Mouse (Mus musculus) kidney, postnatal 25 days (tissue): ENCODE measurements around the gene Lypd5.
"Not testable (repeated sequence)": the region's sequence is repeated elsewhere in the genome, so short reads cannot be mapped to it uniquely, and the experiment has no call there.

ENCODE experiments used
- DNase-seq, 2 experiments: peaks; one replicate each; pipeline ENCODE4 v3.0.0; 2021; ENCODE audit warnings: mixed read lengths in 2 of 2

The Lypd5 gene

GRCm38 (mm10) chr7:24384070-24384469 lies 35.1 kb downstream of the Lypd5 start:
- no peak for DNase-seq

DNA sequence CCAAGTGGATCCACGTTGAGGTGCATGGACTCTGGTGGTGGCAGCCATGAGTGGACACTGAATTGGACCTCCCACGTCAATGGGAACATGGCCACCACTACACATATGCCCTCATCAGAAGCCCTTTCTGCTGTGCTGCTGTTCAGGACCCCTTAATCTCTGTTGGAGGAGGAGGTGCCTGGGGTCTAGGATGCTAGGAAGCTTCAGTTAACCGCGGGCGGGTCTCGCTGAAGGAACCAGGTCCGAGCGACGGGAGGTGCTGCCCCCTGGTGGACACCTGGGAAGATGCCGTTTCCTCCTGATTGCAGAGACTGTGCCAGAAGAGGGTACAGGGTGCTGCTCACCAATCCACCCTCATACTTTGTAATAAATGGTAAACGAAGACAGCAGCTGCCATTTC lies 35.8 kb downstream of the Lypd5 start:
- DNase-seq = peak; percentile 58 to 65

- peak in 1 of 2 experiments; percentile 33 for DNase-seq
Observed at GRCm38 (mm10) chr7:24387059-24387556, 38.1 kb downstream of the Lypd5 start.

GRCm38 (mm10) chr7:24389516-24390187 lies 40.7 kb downstream of the Lypd5 start:
- DNase-seq = no peak

DNA sequence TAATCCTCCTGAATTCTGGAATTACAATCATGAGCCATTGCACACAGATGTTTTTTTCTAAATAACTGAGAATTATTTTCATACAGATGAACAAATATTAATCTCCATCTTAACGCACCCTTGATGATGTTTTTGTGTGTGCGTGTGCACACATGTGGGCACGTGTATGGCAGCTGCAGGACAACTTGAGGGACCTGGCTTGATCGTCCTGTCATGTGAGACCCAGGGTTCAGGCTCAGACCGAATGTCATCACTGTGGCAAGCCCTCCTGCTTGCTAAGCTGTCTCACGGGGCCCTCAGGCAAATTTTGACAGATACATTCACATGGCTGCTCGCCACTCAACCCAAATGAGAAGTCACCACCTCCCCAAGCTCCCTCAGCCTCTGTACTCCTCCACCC lies 41.5 kb downstream of the Lypd5 start:
- DNase-seq = no peak

GRCm38 (mm10) chr7:24391077-24391476 lies 42.1 kb downstream of the Lypd5 start:
- no peak for DNase-seq

DNA sequence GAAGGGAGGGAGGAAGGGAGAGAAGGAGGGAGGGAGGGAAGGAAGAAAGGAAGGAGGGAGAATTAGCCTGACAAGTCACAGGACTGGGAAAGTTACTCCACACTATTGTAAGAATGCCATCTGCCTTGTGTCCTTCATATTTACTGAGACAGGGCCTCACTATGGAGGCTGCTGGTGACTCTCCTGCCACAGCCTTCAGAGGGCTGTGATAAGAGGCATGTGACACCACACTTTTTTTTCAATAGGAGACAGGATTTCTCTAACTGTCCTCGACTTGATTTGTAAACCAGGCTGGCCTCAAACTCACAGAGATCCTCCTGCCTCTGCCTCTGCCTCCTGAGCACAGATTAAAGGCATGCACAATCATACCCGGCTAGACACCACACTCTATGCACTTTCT lies 42.7 kb downstream of the Lypd5 start:
- no peak for DNase-seq

DNA sequence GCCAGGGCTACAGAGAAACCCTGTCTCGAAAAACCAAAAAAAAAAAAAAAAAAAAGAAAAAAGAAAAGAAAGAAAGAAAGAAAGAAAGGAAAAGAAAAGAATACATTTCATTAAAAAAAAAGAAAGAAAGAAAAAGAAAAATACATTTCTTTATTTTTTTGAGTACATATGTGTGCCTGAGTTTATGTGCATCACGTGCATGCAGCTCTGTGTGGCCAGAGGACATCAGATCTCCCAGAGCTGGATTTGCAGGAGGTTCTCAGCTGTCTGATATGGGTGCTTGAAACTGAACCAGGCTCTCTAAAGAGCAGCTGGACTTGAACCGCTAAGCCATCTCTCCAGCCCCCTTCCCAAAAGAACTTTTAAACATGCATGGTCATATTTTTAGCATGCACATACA lies 45.1 kb downstream of the Lypd5 start:
- no peak for DNase-seq

DNA sequence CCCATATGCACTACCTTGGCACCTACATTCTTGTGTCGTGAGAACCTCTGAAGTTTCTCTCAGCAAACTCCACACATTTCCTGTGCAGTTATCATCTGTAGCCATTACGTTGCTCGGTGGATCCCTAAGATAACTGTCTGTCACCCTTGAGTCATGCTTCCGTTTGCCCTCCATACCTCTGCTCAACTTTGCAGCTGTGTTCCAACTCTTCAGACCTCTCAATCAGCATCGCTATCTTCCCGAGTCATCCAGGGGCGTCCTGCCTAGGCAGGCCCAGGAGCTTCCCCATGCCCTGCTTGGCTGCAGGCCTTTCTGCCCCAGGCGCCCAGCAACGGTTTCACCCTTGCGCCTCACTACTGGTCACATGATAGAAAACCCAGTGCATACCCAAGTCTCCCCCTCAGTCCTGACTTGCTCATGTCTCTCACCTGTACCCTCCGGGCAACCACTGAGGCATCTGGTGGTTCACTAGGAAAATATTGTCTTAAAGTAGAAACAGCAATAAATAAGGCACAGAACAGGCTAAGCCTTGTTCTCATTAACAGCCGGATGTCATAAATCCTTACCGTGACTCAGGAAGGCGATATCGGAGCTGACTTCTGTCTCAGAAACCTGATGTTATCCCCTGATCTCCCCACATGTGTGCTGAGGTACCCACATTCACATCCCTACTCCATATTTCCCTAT lies 45.6 kb downstream of the Lypd5 start:
- no peak for DNase-seq

GRCm38 (mm10) chr7:24396832-24397231 lies 47.8 kb downstream of the Lypd5 start:
- no peak for DNase-seq

DNA sequence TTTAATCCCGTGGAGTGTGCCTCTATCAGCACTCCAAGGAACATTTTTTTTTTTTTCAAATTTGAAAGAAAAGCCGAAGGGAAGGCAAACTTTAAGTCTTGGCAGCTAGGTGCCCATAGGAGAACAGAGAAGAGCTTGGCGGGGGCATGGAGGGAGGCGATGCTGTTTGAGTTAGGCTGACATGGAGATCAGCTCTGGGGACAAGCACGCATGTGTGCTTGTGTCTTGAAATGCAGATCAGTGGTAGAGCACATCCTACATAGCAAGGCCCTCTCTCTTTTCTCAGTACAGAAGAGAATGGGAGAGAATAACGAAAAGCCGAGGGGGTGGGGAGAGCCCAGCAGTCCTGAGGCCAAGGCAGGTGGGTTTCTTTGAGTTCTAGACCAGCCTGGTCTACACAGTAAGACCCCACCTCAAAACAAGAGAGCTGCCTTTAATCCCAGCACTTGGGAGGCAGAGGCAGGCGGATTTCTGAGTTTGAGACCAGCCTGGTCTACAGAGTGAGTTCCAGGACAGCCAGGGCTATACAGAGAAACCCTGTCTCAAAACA lies 49.4 kb downstream of the Lypd5 start:
- no peak for DNase-seq

GRCm38 (mm10) chr7:24399256-24400081 lies 50.5 kb downstream of the Lypd5 start, which contains the start of gene Smg9:
Gene Smg9 (plus strand): TSS chr7:24399619.
- peak; percentile 98 for DNase-seq

- no peak for DNase-seq
Observed at GRCm38 (mm10) chr7:24400082-24400452, 51.1 kb downstream of the Lypd5 start.

- DNase-seq = not testable (repeated sequence)
Observed at GRCm38 (mm10) chr7:24400489-24400888, 51.5 kb downstream of the Lypd5 start.

DNA sequence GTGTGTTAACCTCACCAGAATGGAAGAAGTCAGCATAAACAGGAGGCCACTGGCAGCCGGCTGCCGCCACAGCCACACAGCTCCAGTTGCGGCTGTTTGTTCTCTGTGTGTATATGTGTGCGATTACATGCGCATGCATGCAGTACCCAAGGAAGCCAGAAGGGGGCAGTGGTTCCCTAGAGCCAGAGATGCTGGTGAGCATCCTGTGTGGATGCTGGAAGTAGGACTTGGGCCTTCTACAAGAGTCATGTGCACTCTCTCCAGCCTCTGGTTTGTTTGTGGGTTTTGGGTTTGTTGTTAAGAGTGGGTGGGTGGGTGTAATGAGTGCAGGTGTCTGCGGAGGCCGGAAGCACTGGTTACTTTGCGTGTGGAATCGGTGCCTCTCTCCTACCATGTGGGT lies 53.9 kb downstream of the Lypd5 start:
- no peak for DNase-seq
